Mouse (Mus musculus): ENCODE results near the gene Msln.
"Not testable (repeated sequence)": the region's sequence is repeated elsewhere in the genome, so short reads cannot be mapped to it uniquely, and the experiment has no call there.

The Msln gene

GRCm38 (mm10) chr17:25769331-25769730, 15.2 kb upstream of the Msln start:
- DNase-seq (ENCODE audit: low spot score), result no peak

- no peak for DNase-seq (ENCODE audit: low spot score)
Measured at GRCm38 (mm10) chr17:25765886-25766285, 11.7 kb upstream of the Msln start.

- no peak for DNase-seq (ENCODE audit: low spot score)
Measured at GRCm38 (mm10) chr17:25762591-25762990, 8.4 kb upstream of the Msln start.

GRCm38 (mm10) chr17:25761561-25761970, 7.4 kb upstream of the Msln start:
- DNase-seq (ENCODE audit: low spot score), result no peak

GRCm38 (mm10) chr17:25760148-25760547, 6.0 kb upstream of the Msln start:
- DNase-seq (ENCODE audit: low spot score), result no peak

- no peak for DNase-seq (ENCODE audit: low spot score)
Measured at GRCm38 (mm10) chr17:25757691-25758090, 3.5 kb upstream of the Msln start.

GRCm38 (mm10) chr17:25756378-25757242, 2.4 kb upstream of the Msln start:
- DNase-seq (ENCODE audit: low spot score), result no peak

- DNase-seq (ENCODE audit: low spot score), result no peak
Measured at GRCm38 (mm10) chr17:25755627-25756377, 1.6 kb upstream of the Msln start.

- no peak for DNase-seq (ENCODE audit: low spot score)
Measured at GRCm38 (mm10) chr17:25755086-25755485, 908 bp upstream of the Msln start.

- DNase-seq (ENCODE audit: low spot score), result no peak
Measured at GRCm38 (mm10) chr17:25751446-25751845, 2.7 kb downstream of the Msln start.

- no peak for DNase-seq (ENCODE audit: low spot score)
Measured at GRCm38 (mm10) chr17:25749314-25749713, 4.9 kb downstream of the Msln start.

GRCm38 (mm10) chr17:25748238-25748637, 5.9 kb downstream of the Msln start:
- DNase-seq (ENCODE audit: low spot score), result no peak

GRCm38 (mm10) chr17:25744311-25744710, 9.9 kb downstream of the Msln start:
- no peak for DNase-seq (ENCODE audit: low spot score)

- no peak for DNase-seq (ENCODE audit: low spot score)
Measured at GRCm38 (mm10) chr17:25743831-25744230, 10.3 kb downstream of the Msln start.

GRCm38 (mm10) chr17:25741471-25741870, 12.7 kb downstream of the Msln start:
- not testable (repeated sequence) for DNase-seq (ENCODE audit: low spot score)

GRCm38 (mm10) chr17:25738861-25739260, 15.3 kb downstream of the Msln start:
- no peak for DNase-seq (ENCODE audit: low spot score)

GRCm38 (mm10) chr17:25735745-25736144, 18.4 kb downstream of the Msln start, which contains the start of gene Mslnl:
Gene Mslnl, plus strand, starts transcription at chr17:25736042.
- no peak for DNase-seq (ENCODE audit: low spot score)

GRCm38 (mm10) chr17:25735246-25735645, 18.9 kb downstream of the Msln start:
- DNase-seq (ENCODE audit: low spot score), result no peak

- DNase-seq (ENCODE audit: low spot score), result peak; percentile 72
Measured at GRCm38 (mm10) chr17:25732082-25732481, 22.1 kb downstream of the Msln start.

- DNase-seq (ENCODE audit: low spot score), result no peak
Measured at GRCm38 (mm10) chr17:25728009-25728270, 26.2 kb downstream of the Msln start.

- peak; percentile 98 for DNase-seq (ENCODE audit: low spot score)
Measured at GRCm38 (mm10) chr17:25727265-25728008, 26.7 kb downstream of the Msln start, which contains the start of the genes Chtf18 and Rpusd1. Gene Chtf18, minus strand, starts transcription at chr17:25727419. Gene Rpusd1, plus strand, starts transcription at chr17:25727670.

- no peak for DNase-seq (ENCODE audit: low spot score)
Measured at GRCm38 (mm10) chr17:25725264-25725663, 28.9 kb downstream of the Msln start.

All from T-cell, adult 2 months (primary cell).